Mouse (Mus musculus): Measurements from ENCODE around the gene 4930550C14Rik. TPM values are rescaled to one million over a fixed set of nuclear protein-coding genes. Genes with fewer than 3 reads are reported as not detected.

4930550C14Rik gene
- 1.9 and 2.6 TPM in 2 replicates for polyA plus RNA-seq (2015; fragmentation: Nextera tagmentation; extraction: Ambion mirVana)

- no peaks in the 10 kb centered on the region for H3K9me3 ChIP-seq (ENCODE audit: control insufficient read depth, low read length)
- peak within 1 kb of the TSS; percentile 33; the same call in 1 of the 2 replicates for H3K9ac ChIP-seq (ENCODE audit: low read length)
- H3K4me1 ChIP-seq (replicated peaks; ENCODE audit: control insufficient read depth, insufficient read depth, low read length) = peaks cover 7% of the 10 kb centered on the region; the same call in 1 of the 2 replicates
- H3K4me3 ChIP-seq (ENCODE audit: low read length) = peak within 1 kb of the TSS; percentile 24; the same call in 1 of the 2 replicates
- ATAC-seq (ENCODE audit: low read depth) = peak; percentile 8; the same call in 1 of the 2 replicates
- H3K36me3 ChIP-seq (ENCODE audit: control insufficient read depth, insufficient read depth, low read length) = peaks cover 6% of the 10 kb centered on the region
- H3K27me3 ChIP-seq (ENCODE audit: control insufficient read depth, insufficient read depth, low read depth, low read length) = no peaks in the 10 kb centered on the region
- peak within 1 kb of the TSS; percentile 45 for H3K27ac ChIP-seq (ENCODE audit: low read length)
- H3K4me2 ChIP-seq (ENCODE audit: low read depth, low read length) = peak within 1 kb of the TSS; percentile 50
- WGBS = 21% methylated on average over 11 of the region's 11 CpGs
Observed at GRCm38 (mm10) chr9:53402291-53402711, at the start of gene 4930550C14Rik. 4930550C14Rik (plus strand) TSS chr9:53402325.

DNA sequence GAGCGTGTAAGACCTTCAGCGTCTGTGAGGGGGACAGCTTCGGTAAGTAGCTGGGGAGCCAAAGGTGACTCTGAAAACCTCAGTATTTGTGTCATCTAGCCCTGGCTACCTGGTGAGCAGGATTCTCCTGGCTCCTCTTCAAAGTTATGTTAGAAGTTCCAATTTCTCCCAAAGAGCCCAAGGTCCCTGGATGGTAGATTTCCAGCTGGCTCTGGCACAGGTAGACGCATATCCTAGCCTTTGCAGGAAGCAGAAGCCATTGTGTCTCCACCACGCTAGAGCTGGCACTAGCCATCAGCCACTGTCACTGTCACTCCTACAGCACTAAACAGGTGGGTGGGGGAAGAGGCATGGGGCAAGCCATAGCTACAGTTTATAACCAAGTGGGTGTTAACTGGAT is 49.0 kb upstream of the 4930550C14Rik start:
- Histone ChIP-seq H3K27ac (ENCODE audit: low read length) (no peak overlapping the region), H3K9ac (ENCODE audit: low read length) (no peak overlapping the region), H3K27me3 (ENCODE audit: control insufficient read depth, insufficient read depth, low read depth, low read length) (no peaks in the 10 kb centered on the region), H3K36me3 (ENCODE audit: control insufficient read depth, insufficient read depth, low read length) (0 out of 2 replicates have a peak, but pooled peaks cover 6% of the 10 kb centered on the region), H3K4me1 (replicated peaks; ENCODE audit: control insufficient read depth, insufficient read depth, low read length) (0 out of 2 replicates have a peak, but pooled peaks cover 4% of the 10 kb centered on the region), H3K4me2 (ENCODE audit: low read depth, low read length) (no peak overlapping the region), H3K9me3 (ENCODE audit: control insufficient read depth, low read length) (peaks cover 3% of the 10 kb centered on the region), H3K4me3 (ENCODE audit: low read length) (no peak overlapping the region)
- ATAC-seq (ENCODE audit: low read depth) = no peak
- WGBS = 87% methylated on average over 5 of the region's 5 CpGs

DNA sequence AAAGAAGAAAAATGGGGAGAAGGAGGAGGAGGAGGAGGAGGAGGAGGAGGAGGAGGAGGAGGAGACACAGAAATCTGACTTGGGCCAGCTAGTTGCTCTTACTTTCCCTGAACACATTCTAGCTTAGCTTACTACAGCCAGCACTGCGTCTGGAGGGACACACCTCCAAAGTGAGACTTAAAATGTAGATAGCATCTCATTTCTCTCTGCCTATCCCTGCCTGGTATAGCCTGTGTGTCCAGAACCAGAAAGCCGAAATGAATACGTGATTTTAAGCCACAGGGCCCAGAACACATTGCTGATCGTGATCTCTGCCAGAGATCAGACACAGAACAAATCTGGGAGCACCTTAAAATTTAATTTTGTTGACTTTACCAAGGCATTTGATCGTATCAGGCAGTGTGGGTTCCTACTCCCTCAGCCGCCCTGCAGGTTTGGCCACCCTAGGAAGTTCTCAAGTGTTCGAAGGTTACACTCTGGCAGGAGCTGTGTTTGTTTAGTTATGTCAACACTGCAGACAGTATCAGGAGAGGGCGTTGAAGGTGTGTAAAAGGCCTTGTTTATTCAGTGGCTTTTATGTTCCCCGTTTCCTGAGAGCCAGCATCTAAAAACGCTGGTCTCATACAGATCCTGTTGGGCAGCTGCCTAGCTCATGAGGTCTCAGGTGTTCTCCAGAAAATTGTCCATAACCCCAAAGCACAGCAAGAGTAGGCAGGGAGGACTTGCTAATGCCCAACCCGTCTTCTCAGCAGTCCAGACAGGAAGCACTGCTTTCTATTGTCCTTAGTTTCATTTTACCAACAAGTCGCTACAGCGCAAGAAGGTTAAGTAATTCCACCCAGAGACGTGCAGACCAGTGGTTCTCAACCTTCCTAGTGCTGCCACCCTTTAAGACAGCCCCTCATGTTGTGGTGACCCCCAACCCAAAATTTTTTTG is 45.6 kb upstream of the 4930550C14Rik start:
- H3K36me3 ChIP-seq (ENCODE audit: control insufficient read depth, insufficient read depth, low read length) = no peaks in the 10 kb centered on the region
- no peaks in the 10 kb centered on the region for H3K9me3 ChIP-seq (ENCODE audit: control insufficient read depth, low read length)
- ATAC-seq (ENCODE audit: low read depth) = peak; percentile 98
- H3K4me1 ChIP-seq (replicated peaks; ENCODE audit: control insufficient read depth, insufficient read depth, low read length) = 0 out of 2 replicates have a peak, but pooled peaks cover 4% of the 10 kb centered on the region
- peak overlapping the region; percentile 25; the same call in 1 of the 2 replicates for H3K9ac ChIP-seq (ENCODE audit: low read length)
- 24% methylated on average over 14 of the region's 14 CpGs for WGBS
- H3K4me2 ChIP-seq (ENCODE audit: low read depth, low read length) = peak overlapping the region; percentile 33
- no peaks in the 10 kb centered on the region for H3K27me3 ChIP-seq (ENCODE audit: control insufficient read depth, insufficient read depth, low read depth, low read length)
- H3K4me3 ChIP-seq (ENCODE audit: low read length) = peak overlapping the region; percentile 23
- H3K27ac ChIP-seq (ENCODE audit: low read length) = peak overlapping the region; percentile 89

DNA sequence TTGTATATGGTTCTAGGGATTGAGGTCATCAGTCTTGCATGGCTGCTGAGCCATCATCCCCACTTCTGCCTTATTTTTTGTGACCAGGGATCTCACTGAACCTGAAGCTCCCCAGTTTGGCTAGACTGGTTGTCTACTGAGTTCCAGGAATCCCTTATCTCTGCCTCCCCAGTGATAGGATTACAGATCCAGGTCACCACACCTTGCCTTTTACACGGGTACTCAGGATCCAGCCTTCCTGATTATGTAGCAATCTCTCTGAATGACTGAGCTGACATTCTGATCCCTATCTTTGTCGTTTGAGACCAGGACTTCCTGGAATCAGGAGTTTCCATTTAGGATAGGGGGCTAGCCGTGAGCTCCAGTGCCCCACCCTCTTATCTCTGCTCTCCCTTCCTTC is 30.8 kb upstream of the 4930550C14Rik start:
- Histone ChIP-seq H3K9ac (ENCODE audit: low read length) (no peak overlapping the region), H3K4me1 (replicated peaks; ENCODE audit: control insufficient read depth, insufficient read depth, low read length) (no peaks in the 10 kb centered on the region), H3K9me3 (ENCODE audit: control insufficient read depth, low read length) (no peaks in the 10 kb centered on the region), H3K4me3 (ENCODE audit: low read length) (no peak overlapping the region), H3K27ac (ENCODE audit: low read length) (no peak overlapping the region), H3K27me3 (ENCODE audit: control insufficient read depth, insufficient read depth, low read depth, low read length) (no peaks in the 10 kb centered on the region), H3K4me2 (ENCODE audit: low read depth, low read length) (no peak overlapping the region), H3K36me3 (ENCODE audit: control insufficient read depth, insufficient read depth, low read length) (no peaks in the 10 kb centered on the region)
- WGBS = 47% methylated on average over 3 of the region's 3 CpGs
- no peak for ATAC-seq (ENCODE audit: low read depth)

- peak; percentile 34; the same call in 1 of the 2 replicates for ATAC-seq (ENCODE audit: low read depth)
- WGBS = 56% methylated on average over 4 of the region's 4 CpGs
- H3K4me3 ChIP-seq (ENCODE audit: low read length) = no peak overlapping the region
- no peaks in the 10 kb centered on the region for H3K9me3 ChIP-seq (ENCODE audit: control insufficient read depth, low read length)
- H3K36me3 ChIP-seq (ENCODE audit: control insufficient read depth, insufficient read depth, low read length) = no peaks in the 10 kb centered on the region
- no peak overlapping the region for H3K4me2 ChIP-seq (ENCODE audit: low read depth, low read length)
- no peak overlapping the region for H3K27ac ChIP-seq (ENCODE audit: low read length)
- H3K4me1 ChIP-seq (replicated peaks; ENCODE audit: control insufficient read depth, insufficient read depth, low read length) = 0 out of 2 replicates have a peak, but pooled peaks cover 2% of the 10 kb centered on the region
- H3K9ac ChIP-seq (ENCODE audit: low read length) = no peak overlapping the region
- H3K27me3 ChIP-seq (ENCODE audit: control insufficient read depth, insufficient read depth, low read depth, low read length) = no peaks in the 10 kb centered on the region
Observed at GRCm38 (mm10) chr9:53375907-53376306, 26.2 kb upstream of the 4930550C14Rik start.

- Histone ChIP-seq H3K27me3 (ENCODE audit: control insufficient read depth, insufficient read depth, low read depth, low read length) (no peaks in the 10 kb centered on the region), H3K4me1 (replicated peaks; ENCODE audit: control insufficient read depth, insufficient read depth, low read length) (0 out of 2 replicates have a peak, but pooled peaks cover 2% of the 10 kb centered on the region), H3K27ac (ENCODE audit: low read length) (no peak overlapping the region), H3K9me3 (ENCODE audit: control insufficient read depth, low read length) (no peaks in the 10 kb centered on the region), H3K9ac (ENCODE audit: low read length) (no peak overlapping the region), H3K4me3 (ENCODE audit: low read length) (no peak overlapping the region), H3K36me3 (ENCODE audit: control insufficient read depth, insufficient read depth, low read length) (no peaks in the 10 kb centered on the region), H3K4me2 (ENCODE audit: low read depth, low read length) (no peak overlapping the region)
- no peak for ATAC-seq (ENCODE audit: low read depth)
- WGBS = 87% methylated on average over 13 of the region's 13 CpGs
Observed at GRCm38 (mm10) chr9:53376820-53377219, 25.3 kb upstream of the 4930550C14Rik start.

- Histone ChIP-seq H3K9ac (ENCODE audit: low read length) (no peak overlapping the region), H3K27ac (ENCODE audit: low read length) (no peak overlapping the region), H3K9me3 (ENCODE audit: control insufficient read depth, low read length) (no peaks in the 10 kb centered on the region), H3K4me1 (replicated peaks; ENCODE audit: control insufficient read depth, insufficient read depth, low read length) (0 out of 2 replicates have a peak, but pooled peaks cover 2% of the 10 kb centered on the region), H3K27me3 (ENCODE audit: control insufficient read depth, insufficient read depth, low read depth, low read length) (no peaks in the 10 kb centered on the region), H3K4me2 (ENCODE audit: low read depth, low read length) (no peak overlapping the region), H3K36me3 (ENCODE audit: control insufficient read depth, insufficient read depth, low read length) (no peaks in the 10 kb centered on the region), H3K4me3 (ENCODE audit: low read length) (no peak overlapping the region)
- WGBS = 27% methylated on average over 5 of the region's 5 CpGs
- ATAC-seq (ENCODE audit: low read depth) = no peak
Observed at GRCm38 (mm10) chr9:53377597-53377996, 24.5 kb upstream of the 4930550C14Rik start.

DNA sequence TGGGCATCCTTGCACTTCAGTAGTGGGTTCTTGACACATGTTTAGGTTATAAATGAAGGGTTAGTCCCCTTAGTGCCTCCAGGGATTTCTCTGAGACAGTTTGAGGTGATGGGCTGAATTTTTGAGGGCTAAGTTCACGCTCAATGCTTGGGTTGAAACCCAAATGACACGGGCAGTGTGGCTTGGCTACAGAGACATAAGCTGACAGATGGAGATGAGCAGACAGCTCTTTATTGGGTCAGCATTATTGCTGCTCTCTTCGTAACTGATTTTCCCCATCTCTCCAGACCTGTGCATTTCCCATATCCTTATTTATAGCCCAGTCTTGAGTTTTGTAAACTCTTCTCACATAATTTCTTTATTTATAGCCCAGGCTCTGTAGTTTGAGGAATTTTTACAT is 24.0 kb upstream of the 4930550C14Rik start:
- Histone ChIP-seq H3K9ac (ENCODE audit: low read length) (no peak overlapping the region), H3K4me2 (ENCODE audit: low read depth, low read length) (no peak overlapping the region), H3K27me3 (ENCODE audit: control insufficient read depth, insufficient read depth, low read depth, low read length) (no peaks in the 10 kb centered on the region), H3K4me1 (replicated peaks; ENCODE audit: control insufficient read depth, insufficient read depth, low read length) (peaks cover 5% of the 10 kb centered on the region; the same call in 1 of the 2 replicates), H3K27ac (ENCODE audit: low read length) (no peak overlapping the region), H3K9me3 (ENCODE audit: control insufficient read depth, low read length) (no peaks in the 10 kb centered on the region), H3K36me3 (ENCODE audit: control insufficient read depth, insufficient read depth, low read length) (no peaks in the 10 kb centered on the region), H3K4me3 (ENCODE audit: low read length) (no peak overlapping the region)
- ATAC-seq (ENCODE audit: low read depth) = no peak
- WGBS = 65% methylated on average over 3 of the region's 3 CpGs

GRCm38 (mm10) chr9:53380595-53380994 is 21.5 kb upstream of the 4930550C14Rik start:
- ATAC-seq (ENCODE audit: low read depth) = no peak
- no peak overlapping the region for H3K4me2 ChIP-seq (ENCODE audit: low read depth, low read length)
- no peaks in the 10 kb centered on the region for H3K36me3 ChIP-seq (ENCODE audit: control insufficient read depth, insufficient read depth, low read length)
- 63% methylated on average over 2 of the region's 2 CpGs for WGBS
- H3K9ac ChIP-seq (ENCODE audit: low read length) = no peak overlapping the region
- peaks cover 10% of the 10 kb centered on the region for H3K4me1 ChIP-seq (replicated peaks; ENCODE audit: control insufficient read depth, insufficient read depth, low read length)
- no peak overlapping the region for H3K27ac ChIP-seq (ENCODE audit: low read length)
- H3K4me3 ChIP-seq (ENCODE audit: low read length) = no peak overlapping the region
- H3K9me3 ChIP-seq (ENCODE audit: control insufficient read depth, low read length) = no peaks in the 10 kb centered on the region
- H3K27me3 ChIP-seq (ENCODE audit: control insufficient read depth, insufficient read depth, low read depth, low read length) = no peaks in the 10 kb centered on the region
